Mouse (Mus musculus) regulatory T cell (primary cell): ENCODE measurements around the gene Ahnak.

Source experiments
- in situ Hi-C: fragments of 300-600 bp; cut with MboI, MseI; formaldehyde crosslinking; loops from one replicate; pipeline ENCODE4 v1.15.1; 2025; ENCODE audit warnings: high pct_unique_total_duplicates

Ahnak gene

GRCm38 (mm10) chr19:9061221-9061893 lies 72.3 kb downstream of the Ahnak start:
- in situ Hi-C loops, result no loop called here

DNA sequence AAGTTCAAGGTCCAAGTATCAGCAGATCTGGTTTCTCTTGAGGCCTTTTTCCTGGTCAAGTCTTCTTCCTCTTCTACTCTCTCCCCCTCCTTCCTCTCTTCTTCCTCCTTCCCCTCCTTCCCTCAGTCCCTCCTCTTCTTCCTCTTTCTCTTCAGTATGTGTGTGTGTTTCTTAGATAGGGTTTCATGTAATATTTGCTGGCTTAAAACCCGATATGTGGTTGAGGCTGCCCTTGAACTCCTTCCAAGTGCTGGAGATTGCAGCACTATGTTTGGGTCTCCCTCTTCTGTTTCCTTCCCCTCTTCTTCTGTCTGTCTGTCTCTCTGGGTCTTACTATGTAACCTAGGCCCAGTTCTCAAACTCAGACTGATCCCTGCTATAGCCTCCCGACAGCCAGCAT lies 73.7 kb downstream of the Ahnak start:
- in situ Hi-C loops, result no loop called here

DNA sequence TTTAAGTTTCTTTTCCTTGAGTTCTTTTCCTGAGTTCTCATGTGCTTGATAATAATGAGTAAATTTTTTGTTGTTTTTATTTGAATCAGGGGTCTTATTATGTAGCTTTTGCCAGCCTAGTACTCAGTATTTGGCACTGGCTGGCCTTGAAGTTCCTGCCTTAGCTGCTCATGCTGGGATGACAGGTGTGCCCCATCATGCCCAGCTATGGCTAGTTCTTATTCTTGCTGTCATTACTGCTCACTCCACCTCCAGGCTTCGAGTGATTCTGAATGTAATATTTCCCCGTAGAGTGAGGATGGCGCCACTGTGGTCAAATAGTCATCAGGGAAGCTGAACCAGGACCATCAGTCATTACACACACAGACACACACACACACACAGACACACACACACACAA lies 74.7 kb downstream of the Ahnak start:
- in situ Hi-C loops, result no loop called here

DNA sequence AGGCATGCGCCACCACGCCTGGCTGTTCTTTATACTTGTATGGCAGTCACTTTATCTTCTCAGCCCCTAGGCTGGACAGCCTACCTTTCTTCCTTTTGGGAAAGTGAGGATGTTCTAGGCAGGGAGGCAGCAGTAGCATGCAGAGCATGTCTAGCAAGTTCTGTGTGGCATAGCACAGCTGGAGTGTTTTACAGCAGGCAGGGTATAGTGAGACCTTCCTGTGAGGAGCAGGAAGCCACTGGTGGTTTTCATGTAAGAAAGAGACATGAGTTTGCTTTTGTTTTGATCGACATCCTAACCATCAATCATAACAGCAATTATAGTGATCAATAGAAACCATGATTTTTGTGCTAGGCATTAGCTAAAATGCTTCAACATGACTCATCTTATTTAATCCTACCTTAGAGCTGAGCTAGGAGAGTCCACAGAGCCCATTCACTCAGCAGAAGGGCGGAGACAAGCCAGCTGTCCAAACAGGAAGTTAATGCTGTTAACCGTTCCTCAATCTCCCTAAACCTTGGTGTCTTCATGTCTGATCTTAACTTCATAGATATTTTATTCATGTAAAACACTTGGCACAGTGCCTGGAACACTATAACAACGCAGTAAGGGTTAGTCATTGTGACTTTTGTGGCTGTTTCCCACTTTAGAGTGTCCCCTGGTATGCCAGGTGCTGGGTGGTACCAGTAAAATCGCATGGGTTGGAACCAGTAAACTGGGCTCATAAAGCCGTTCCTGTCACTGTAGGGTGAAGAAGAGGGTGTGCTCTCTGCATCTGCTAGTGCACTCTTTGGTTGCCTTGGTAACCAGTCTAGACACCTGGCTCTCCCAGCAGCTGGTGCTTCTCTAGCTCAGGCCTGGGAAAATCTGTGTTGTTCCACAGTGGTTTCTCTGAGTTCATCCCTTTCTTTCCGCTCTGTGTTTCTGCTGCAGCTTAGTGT lies 76.8 kb downstream of the Ahnak start:
- in situ Hi-C loops, result loop anchor here (5.0 kb wide), 1 partner anchor 329 kb away; the partner anchor contains the start of gene Wdr74

DNA sequence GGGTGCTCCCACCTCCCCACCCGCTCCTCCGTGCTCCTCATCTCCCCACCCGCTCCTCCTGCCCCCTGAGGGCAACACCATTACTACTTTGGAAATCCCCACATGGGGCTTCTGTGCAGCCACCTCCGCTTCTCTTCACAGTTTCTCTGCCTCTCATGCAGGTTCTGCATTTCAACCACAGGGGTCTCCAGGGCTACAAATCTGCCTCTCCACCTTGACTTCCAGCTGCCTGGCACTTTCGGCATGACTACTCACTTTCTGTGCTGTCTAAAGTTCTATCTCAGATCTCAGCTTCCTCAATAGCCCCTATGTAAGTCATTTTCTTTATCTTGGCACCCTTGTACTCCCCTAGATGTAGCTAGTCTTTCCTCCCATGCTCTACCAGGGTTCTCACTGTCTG lies 78.2 kb downstream of the Ahnak start:
- in situ Hi-C loops, result loop anchor here (5.0 kb wide), 1 partner anchor 330 kb away; the partner anchor contains the start of gene Wdr74

DNA sequence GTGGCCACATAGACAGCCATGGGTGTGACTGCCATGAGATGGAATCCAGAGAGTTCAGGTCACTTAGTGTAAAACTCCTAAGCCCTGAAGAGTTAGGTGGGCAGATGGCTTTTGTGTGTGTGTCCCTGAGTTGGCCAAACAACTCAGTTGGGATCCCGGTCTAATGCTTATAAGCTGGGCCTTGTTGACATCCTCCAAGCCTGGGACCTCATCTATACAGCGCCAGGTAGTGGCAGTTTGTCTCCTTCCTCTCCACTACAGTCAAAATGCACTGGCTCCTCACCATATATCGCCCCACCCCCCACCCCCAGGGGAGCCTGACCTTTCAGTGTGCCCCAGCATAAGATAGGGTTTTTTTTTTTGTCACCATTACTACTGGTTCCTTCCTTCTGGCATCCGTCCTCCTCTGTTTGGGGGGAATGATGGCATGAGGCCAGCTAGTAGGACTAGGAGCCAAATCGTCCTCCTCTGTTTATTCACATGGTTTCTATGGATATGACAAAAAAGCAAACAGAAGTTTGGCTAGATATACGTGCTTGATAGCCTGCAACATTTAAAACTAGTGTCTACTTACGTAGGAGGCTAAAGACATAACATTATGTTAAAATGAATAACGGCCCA lies 80.7 kb downstream of the Ahnak start:
- in situ Hi-C loops, result loop anchor here (5.0 kb wide), 1 partner anchor 332 kb away; the partner anchor contains the start of gene Wdr74

GRCm38 (mm10) chr19:9070316-9070715 lies 81.2 kb downstream of the Ahnak start:
- in situ Hi-C loops, result no loop called here

DNA sequence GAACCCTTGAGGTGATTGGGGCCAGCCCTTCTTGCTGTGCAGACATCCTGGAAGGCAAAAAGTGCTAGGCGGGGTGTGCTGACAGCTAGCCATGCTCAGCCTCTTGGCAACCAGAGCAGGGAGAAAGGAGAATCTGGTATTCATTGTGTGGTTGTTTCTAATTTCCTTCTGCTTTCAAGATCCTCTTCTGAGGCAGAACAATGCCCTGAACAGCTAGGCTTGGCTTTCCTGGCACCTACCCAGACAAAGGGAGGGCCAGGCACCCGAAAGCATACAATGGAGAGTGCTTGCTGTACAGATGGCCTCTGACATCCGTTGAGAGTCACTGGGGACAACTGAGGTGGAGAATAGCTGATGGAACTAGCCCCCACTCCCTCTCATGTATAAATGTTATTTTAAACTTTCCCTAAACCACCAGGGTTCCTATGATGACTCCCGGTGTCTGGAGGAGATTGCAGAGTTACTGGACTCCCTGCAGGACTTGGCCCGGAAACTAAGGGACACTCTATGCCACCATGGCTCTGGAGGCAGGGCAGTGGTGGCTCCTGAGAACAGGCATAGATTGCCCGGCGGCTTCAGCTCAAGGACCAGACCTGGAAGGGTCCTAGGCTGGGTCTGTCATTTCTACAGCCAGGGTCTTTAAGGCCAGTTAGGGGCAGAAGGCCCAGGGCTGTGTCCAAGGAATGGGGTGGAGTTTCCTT lies 82.5 kb downstream of the Ahnak start:
- in situ Hi-C loops, result no loop called here

DNA sequence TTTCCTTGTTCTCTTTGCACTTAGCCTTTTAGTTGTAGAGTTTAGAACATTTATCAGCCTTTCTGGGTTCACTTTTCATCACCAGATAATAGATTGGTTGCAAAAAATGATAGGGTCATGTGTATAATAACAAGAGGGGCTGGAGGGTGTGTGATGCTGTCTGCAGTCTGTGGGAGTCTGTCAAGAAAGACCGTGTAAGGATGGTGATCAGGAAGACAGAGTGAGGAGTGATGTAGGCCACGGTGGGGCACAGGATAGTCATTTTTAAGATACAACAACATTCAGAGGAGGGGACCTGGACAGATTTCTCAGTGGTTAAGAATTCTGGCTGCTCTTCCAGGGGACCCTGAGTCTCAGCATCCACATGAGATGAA lies 83.1 kb downstream of the Ahnak start:
- in situ Hi-C loops, result no loop called here

- in situ Hi-C loops, result no loop called here
These were observed 84.8 kb downstream of the Ahnak start for GRCm38 (mm10) chr19:9073776-9074411.

GRCm38 (mm10) chr19:9074424-9074823 lies 85.3 kb downstream of the Ahnak start:
- in situ Hi-C loops, result no loop called here

GRCm38 (mm10) chr19:9075558-9075957 lies 86.5 kb downstream of the Ahnak start:
- in situ Hi-C loops, result loop anchor here (5.0 kb wide), 1 partner anchor 83 kb away; no protein-coding TSS in a partner anchor

- in situ Hi-C loops, result loop anchor here (5.0 kb wide), 1 partner anchor 84 kb away; no protein-coding TSS in a partner anchor
These were observed 87.0 kb downstream of the Ahnak start for GRCm38 (mm10) chr19:9076035-9076434.

- in situ Hi-C loops, result loop anchor here (5.0 kb wide), 1 partner anchor 85 kb away; no protein-coding TSS in a partner anchor
These were observed 88.0 kb downstream of the Ahnak start for GRCm38 (mm10) chr19:9076982-9077660.

DNA sequence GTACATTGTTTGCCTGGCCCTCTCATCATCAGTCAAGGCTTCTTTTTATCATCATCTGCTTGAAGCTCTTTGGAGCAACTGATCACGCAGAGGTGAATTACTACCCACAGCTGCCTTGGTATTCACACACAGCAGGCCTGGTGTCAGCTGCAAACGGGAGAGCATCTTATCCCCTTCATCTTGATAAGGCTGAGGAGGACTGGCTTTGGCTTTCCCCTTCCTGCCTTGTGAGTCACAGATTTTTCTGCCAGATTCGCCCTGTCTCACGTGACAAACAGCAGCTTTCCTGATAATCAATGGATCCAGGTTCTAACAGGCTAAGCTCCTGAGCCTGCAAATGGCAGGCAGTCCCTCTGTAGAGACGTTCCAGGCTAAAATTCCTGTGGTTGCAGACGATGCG lies 90.8 kb downstream of the Ahnak start:
- in situ Hi-C loops, result loop anchor here (5.0 kb wide), 1 partner anchor 88 kb away; no protein-coding TSS in a partner anchor

- in situ Hi-C loops, result no loop called here
These were observed 92.5 kb downstream of the Ahnak start for GRCm38 (mm10) chr19:9081311-9082190.

DNA sequence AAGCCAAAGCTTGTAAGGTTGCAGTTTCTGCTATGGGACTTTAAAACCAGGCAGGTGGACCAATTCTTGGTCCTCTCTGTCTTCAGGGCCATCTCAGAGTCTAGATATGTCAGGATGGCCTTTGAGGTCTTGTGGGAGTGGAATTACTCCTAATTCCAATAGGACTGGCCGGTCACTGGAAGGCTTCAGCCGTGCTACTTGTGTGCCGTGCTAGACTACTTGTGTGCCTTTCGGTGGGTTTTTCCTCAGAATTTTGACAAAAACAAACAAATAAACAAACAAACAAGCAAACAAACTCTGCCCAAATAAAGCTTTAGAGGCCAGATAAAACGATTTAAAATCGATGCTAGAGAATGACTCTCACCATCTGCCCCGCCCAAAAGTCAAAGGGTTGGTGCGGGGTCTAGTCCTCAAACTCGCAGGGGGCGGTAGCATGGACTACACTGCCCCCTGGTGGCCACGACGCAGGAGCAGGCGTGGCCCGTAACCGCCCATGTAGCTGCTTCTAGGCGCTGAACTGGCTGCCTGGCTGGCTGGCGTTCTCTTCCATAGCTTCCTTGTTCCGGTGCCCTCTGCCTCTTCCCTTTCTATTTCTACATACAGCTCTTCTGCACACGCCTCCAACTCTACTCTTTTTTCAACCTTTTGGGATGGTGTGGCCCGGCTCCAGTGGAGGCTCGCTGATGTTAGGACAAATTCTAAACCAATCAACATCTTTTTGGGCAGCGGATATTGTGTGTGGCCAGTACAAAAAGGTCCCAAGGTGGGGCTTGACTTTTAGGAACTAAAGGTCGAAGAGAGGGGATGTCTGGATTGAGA lies 93.3 kb downstream of the Ahnak start:
- in situ Hi-C loops, result no loop called here

DNA sequence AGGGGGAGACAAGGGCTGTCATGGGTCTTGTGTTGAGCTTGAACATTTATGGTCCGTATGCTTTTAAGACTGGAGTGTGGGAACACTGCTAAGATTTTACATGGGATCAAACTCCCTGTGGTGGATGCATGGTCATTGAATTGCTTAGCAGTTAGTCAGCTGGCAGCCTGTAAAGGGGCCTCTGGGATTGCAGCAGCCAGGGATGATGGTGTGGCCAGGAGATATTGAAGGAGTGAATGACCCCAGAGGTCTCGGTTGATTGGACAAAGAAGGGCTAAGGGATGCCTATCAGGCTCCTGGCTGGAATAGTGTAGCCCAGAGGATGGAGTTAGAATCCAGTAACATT lies 93.9 kb downstream of the Ahnak start:
- in situ Hi-C loops, result no loop called here
